Mouse (Mus musculus) CH12F3 (cell line): ENCODE measurements at regions not wholly inside any gene's neighbourhood (a gene's known extent, or its start where the extent isn't known, plus 50 kb on each side); places are given as distances from the start of the nearest gene placed in this dataset.

ENCODE experiments used
- in situ Hi-C: fragments of 300-500 bp; cut with MboI; formaldehyde crosslinking; loops from 2 replicates; pipeline ENCODE4 v1.14.3; 2020; ENCODE audit warnings: low sequenced_read_pairs

- in situ Hi-C loops, result loop anchor here (10.0 kb wide), 1 partner anchor 437 kb away; no protein-coding TSS in a partner anchor
Observed at GRCm38 (mm10) chr12:4542191-4542590, 50.2 kb upstream of the Itsn2 start.

DNA sequence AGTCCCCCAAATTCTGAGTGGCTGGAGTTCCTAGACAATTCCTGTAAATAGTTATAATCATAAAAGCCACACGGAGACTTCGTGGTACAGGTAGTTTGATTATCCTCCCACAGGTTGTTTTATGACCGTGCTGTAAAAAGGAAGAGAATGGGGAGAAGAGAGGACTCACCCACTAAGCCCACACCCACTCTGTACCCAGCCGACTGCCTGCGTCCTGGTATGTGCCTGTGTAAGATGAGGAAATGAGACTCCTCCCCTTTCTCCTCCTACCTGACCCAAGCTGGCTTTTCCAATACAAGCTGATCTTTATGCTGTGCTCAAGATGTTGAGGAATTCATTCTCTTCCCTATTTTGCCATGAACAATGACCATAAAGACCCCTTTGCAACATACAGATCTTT, 57.3 kb upstream of the Ncoa1 start:
- in situ Hi-C loops, result no loop called here

DNA sequence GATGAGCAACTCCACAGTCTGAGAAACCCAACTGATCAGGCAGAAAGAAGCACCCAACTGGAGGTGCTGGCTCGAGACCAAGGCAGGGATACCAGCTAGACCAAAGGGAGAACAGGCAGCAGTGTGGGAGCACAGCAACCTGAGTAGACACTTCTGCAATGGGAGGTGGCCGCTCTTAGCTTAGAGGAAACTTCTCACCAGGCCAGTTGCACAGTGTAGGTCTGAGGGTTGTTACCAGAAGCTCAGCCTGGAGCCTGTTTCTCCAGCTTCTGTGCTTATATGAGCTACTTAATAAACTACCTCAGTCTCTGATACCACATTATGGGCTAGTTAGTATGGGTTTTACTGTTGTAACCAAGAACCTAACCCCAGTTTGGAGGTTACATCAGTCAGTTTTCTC, 56.7 kb upstream of the Ncoa1 start:
- in situ Hi-C loops, result no loop called here

DNA sequence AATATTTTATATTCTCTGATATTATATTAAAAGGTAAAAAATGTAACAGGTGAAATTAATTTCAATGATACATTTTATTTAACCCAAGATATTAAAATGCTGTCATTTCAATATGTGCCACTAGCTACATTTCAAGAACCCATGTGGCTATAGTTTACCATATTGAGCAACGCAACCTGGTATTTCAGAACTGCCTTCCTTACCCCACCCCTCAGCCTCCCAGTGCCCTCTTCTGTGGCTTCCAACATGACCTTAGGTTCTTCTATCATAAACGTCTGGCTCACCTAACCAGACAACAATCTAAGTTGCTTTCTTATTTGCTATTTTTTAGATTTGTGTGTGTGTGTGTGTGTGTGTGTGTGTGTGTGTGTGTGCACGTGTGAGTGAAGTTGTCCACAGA, 55.7 kb upstream of the Ncoa1 start:
- in situ Hi-C loops, result no loop called here

GRCm38 (mm10) chr12:4527027-4527426, 50.0 kb upstream of the Ncoa1 start:
- in situ Hi-C loops, result no loop called here
